ENCODE assay signal across 22 mouse cellular contexts in genomic region chr6:119027880-119028279, GRCm38 (mm10).
DNase-seq lines count a peak whose midpoint lies in the region; ATAC-seq lines count a peak whose summit lies in the region.
"Had no signal": no experiment of that assay in that cellular context is flagged by ENCODE, and none has a peak within 500 bp of the region (broad histone marks: within the 10 kb centered on the region; RNA-seq: fewer than 3 reads in every experiment).

No protein-coding gene starts in this region.

- no peak overlapping the region for H3K9ac ChIP-seq in hindbrain, embryonic 13.5 days
- H3K9ac ChIP-seq in limb, embryonic 13.5 days = 0 out of 2 replicates have a peak overlapping the region, but pooled peaks have one; percentile 8
- H3K9ac ChIP-seq: forebrain, embryonic 13.5 days; heart, embryonic 15.5 days; kidney, embryonic 15.5 days had no signal

- no peaks in the 10 kb centered on the region for H3K36me3 ChIP-seq in hindbrain, embryonic 13.5 days
- no peaks in the 10 kb centered on the region; the same call in 1 of the 2 replicates for H3K36me3 ChIP-seq in limb, embryonic 13.5 days
- H3K36me3 ChIP-seq: G1E; heart, embryonic 15.5 days; kidney, embryonic 15.5 days had no signal

- no peak overlapping the region for H3K4me3 ChIP-seq in hindbrain, embryonic 13.5 days
- H3K4me3 ChIP-seq in limb, embryonic 13.5 days = no peak overlapping the region
- H3K4me3 ChIP-seq: forebrain, embryonic 13.5 days; heart, embryonic 15.5 days; kidney, embryonic 15.5 days had no signal

- WGBS in hindbrain, embryonic 13.5 days = 53% methylated on average over 6 of the region's 6 CpGs
- 68% methylated on average over 6 of the region's 6 CpGs for WGBS in limb, embryonic 13.5 days

- H3K4me2 ChIP-seq in hindbrain, embryonic 13.5 days = no peak overlapping the region
- no peak overlapping the region for H3K4me2 ChIP-seq in limb, embryonic 13.5 days (replicated peaks)
- H3K4me2 ChIP-seq: forebrain, embryonic 13.5 days; heart, embryonic 15.5 days; kidney, embryonic 15.5 days had no signal

- H3K4me1 ChIP-seq in hindbrain, embryonic 13.5 days (replicated peaks) = peaks cover 15% of the 10 kb centered on the region
- H3K4me1 ChIP-seq in limb, embryonic 13.5 days = peaks cover 15% of the 10 kb centered on the region

- ATAC-seq in hindbrain, embryonic 13.5 days (ENCODE audit: low FRiP score) = peak; percentile 68; the same call in 1 of the 2 replicates
- no peak for ATAC-seq in limb, embryonic 13.5 days (ENCODE audit: low FRiP score, low read depth)
- ATAC-seq: activated CD4-positive, CD25-positive, alpha-beta regulatory T cell, adult 4 months; forebrain, embryonic 13.5 days; intestine, postnatal 0 days; lung, postnatal 0 days had no signal

- DNase-seq in heart, adult 11 months = peak; percentile 83
- DNase-seq in heart, adult 8-10 months (ENCODE audit: low spot score) = no peak
- DNase-seq in brain, adult 2 months (ENCODE audit: low read depth, low spot score) = peak; percentile 44
- DNase-seq in cerebellum, adult 8-10 months = no peak
- DNase-seq in layer of hippocampus, postnatal 36 days = no peak
- no peak for DNase-seq in thymus, postnatal 4 days
- DNase-seq: adrenal gland, postnatal 25 days; cerebellum, adult 9-11 months; gastrocnemius, postnatal 10 days; heart, adult 18-20 months; kidney, postnatal 4 days; liver; thymus, postnatal 14 days had no signal

- peak overlapping the region; percentile 76 for H3K27ac ChIP-seq in hindbrain, embryonic 13.5 days
- peak overlapping the region; percentile 44; the same call in 1 of the 2 replicates for H3K27ac ChIP-seq in limb, embryonic 13.5 days
- H3K27ac ChIP-seq: forebrain, embryonic 13.5 days; heart, embryonic 15.5 days; kidney, embryonic 15.5 days had no signal

- H3K9me3 ChIP-seq in hindbrain, embryonic 13.5 days = no peaks in the 10 kb centered on the region
- H3K9me3 ChIP-seq in limb, embryonic 13.5 days = no peaks in the 10 kb centered on the region
- H3K9me3 ChIP-seq: forebrain, embryonic 13.5 days; heart, embryonic 15.5 days; kidney, embryonic 15.5 days had no signal

- H3K27me3 ChIP-seq in hindbrain, embryonic 13.5 days = no peaks in the 10 kb centered on the region
- no peaks in the 10 kb centered on the region for H3K27me3 ChIP-seq in limb, embryonic 13.5 days
- H3K27me3 ChIP-seq: forebrain, embryonic 13.5 days; heart, embryonic 15.5 days; kidney, embryonic 15.5 days had no signal

Comparison
In these comparisons a context has a peak if more than half of its experiments do, and no peak if none do; other contexts are left out.
1. DNase-seq: peak in heart, adult 11 months (single experiment) and brain, adult 2 months (single experiment); none in heart, adult 8-10 months (single experiment), cerebellum, adult 8-10 months (single experiment), layer of hippocampus, postnatal 36 days (0 of 2) and thymus, postnatal 4 days (single experiment).